Mouse (Mus musculus) adrenal gland, adult 2 months (tissue): Measurements from ENCODE around the gene Nmnat3. TPM values are rescaled to one million over a fixed set of nuclear protein-coding genes. Genes with fewer than 3 reads are reported as not detected.
A peak's percentile ranks its signal among the peaks of the same experiment; 100 is the strongest.

Experiments used
- DNase-seq: peaks from one replicate; pipeline ENCODE4 v3.0.0; 2021
- polyA plus RNA-seq: library from polyadenylated mRNA; depleted of rRNA; stranded (reverse); fragments of >200 nt; gene quantifications from 2 replicates; pipeline ENCODE4 v1.2.3, GENCODE M21; 2012
- total RNA-seq, 2 experiments: library from RNA; stranded (reverse); gene quantifications; 2 replicates each; pipeline ENCODE4 v1.2.3; 2021

Nmnat3 gene
- total and polyA plus RNA-seq, 3 experiments = 10.0 to 20.2 (median 16.9) TPM

GRCm38 (mm10) chr9:98354919-98355318 is 67.7 kb downstream of the Nmnat3 start:
- DNase-seq = no peak

- peak; percentile 6 for DNase-seq
Measured at GRCm38 (mm10) chr9:98361047-98361446, 73.8 kb downstream of the Nmnat3 start.

- no peak for DNase-seq
Measured at GRCm38 (mm10) chr9:98366075-98366474, 78.8 kb downstream of the Nmnat3 start.

GRCm38 (mm10) chr9:98367333-98367962 is 80.2 kb downstream of the Nmnat3 start:
- DNase-seq = no peak

GRCm38 (mm10) chr9:98369707-98370106 is 82.5 kb downstream of the Nmnat3 start:
- DNase-seq = no peak

- no peak for DNase-seq
Measured at GRCm38 (mm10) chr9:98373358-98373757, 86.1 kb downstream of the Nmnat3 start.

GRCm38 (mm10) chr9:98374897-98375296 is 87.7 kb downstream of the Nmnat3 start:
- DNase-seq = no peak

- no peak for DNase-seq
Measured at GRCm38 (mm10) chr9:98375329-98376170, 88.3 kb downstream of the Nmnat3 start.

- no peak for DNase-seq
Measured at GRCm38 (mm10) chr9:98379736-98380135, 92.5 kb downstream of the Nmnat3 start.

GRCm38 (mm10) chr9:98380593-98380992 is 93.4 kb downstream of the Nmnat3 start:
- no peak for DNase-seq

- DNase-seq = no peak
Measured at GRCm38 (mm10) chr9:98387741-98388632, 100.8 kb downstream of the Nmnat3 start.

GRCm38 (mm10) chr9:98388633-98388965 is 101.4 kb downstream of the Nmnat3 start:
- no peak for DNase-seq

GRCm38 (mm10) chr9:98393496-98393895 is 106.3 kb downstream of the Nmnat3 start:
- DNase-seq = no peak

GRCm38 (mm10) chr9:98397211-98397610 is 110.0 kb downstream of the Nmnat3 start:
- DNase-seq = no peak

GRCm38 (mm10) chr9:98397866-98398265 is 110.6 kb downstream of the Nmnat3 start:
- DNase-seq = no peak

- DNase-seq = no peak
Measured at GRCm38 (mm10) chr9:98400185-98400894, 113.1 kb downstream of the Nmnat3 start.

- DNase-seq = no peak
Measured at GRCm38 (mm10) chr9:98401611-98402010, 114.4 kb downstream of the Nmnat3 start.

GRCm38 (mm10) chr9:98407771-98408170 is 120.5 kb downstream of the Nmnat3 start:
- no peak for DNase-seq

GRCm38 (mm10) chr9:98409137-98409536 is 121.9 kb downstream of the Nmnat3 start:
- peak; percentile 75 for DNase-seq

GRCm38 (mm10) chr9:98415427-98415826 is 128.2 kb downstream of the Nmnat3 start:
- DNase-seq = no peak

- no peak for DNase-seq
Measured at GRCm38 (mm10) chr9:98417919-98418318, 130.7 kb downstream of the Nmnat3 start.

- DNase-seq = no peak
Measured at GRCm38 (mm10) chr9:98418346-98418745, 131.1 kb downstream of the Nmnat3 start.
